Mouse (Mus musculus) kidney, adult 2 months (tissue): Measurements from ENCODE around the gene Rhot1.
"Not testable (repeated sequence)": the region's sequence is repeated elsewhere in the genome, so short reads cannot be mapped to it uniquely, and the experiment has no call there.

Experiments
- CTCF ChIP-seq: fragments of 200-500 bp; conservative IDR thresholded peaks from 2 replicates; pipeline ENCODE4 v1.5.1; 2011; ENCODE audit warnings: low read depth, mild to moderate bottlenecking, control low read depth, low read length, moderate library complexity, mixed read lengths; ENCODE audit not compliant: insufficient read depth, insufficient read length
- POLR2A ChIP-seq: fragments of 200-500 bp; IDR thresholded peaks from one replicate; pipeline ENCODE4 v1.6.1; 2011; ENCODE audit warnings: low read depth, low read length, control low read depth

- not testable (repeated sequence) for TF ChIP-seq CTCF, POLR2A
These were observed 21.2 kb downstream of the Rhot1 start for GRCm38 (mm10) chr11:80230066-80230465.
